Comparison of ENCODE assay signal across 8 mouse cellular contexts in the genomic region with DNA sequence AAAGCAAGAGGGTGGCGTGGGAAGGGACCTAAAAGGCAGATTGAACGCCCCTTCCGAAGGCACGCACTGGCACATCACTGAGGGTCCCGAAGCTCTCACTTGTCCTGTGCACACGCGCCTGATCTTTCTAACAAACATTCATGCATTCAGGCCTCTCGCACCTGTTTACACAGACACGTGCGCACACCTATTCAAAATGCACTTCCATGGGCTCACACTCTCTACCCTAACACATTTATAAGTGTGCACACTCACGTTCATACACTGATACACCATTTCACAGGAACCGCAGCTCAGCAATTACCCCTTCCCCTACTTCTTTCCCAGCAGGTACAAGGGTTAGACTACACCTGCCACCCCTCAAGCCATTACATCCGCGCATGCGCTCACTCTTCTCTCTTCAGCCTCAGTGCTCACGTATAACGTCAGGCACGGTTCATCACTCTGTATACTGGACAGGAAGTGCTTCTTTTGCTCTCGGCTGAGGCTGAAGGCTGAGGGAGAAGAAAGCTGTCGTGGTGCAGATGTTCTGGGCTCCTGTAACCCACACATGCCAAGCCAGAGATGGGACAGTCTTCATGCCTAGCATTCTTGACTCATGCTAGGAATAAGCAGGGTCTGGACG. TPM values are rescaled to one million over a fixed set of nuclear protein-coding genes. Genes with fewer than 3 reads are reported as not detected.
A peak's percentile ranks its signal among the peaks of the same experiment; 100 is the strongest.
DNase-seq lines count a peak whose midpoint lies in the region; ATAC-seq and TF ChIP-seq lines count a peak whose summit lies in the region.

No protein-coding gene starts in this region.

- peaks cover 85% of the 10 kb centered on the region for H3K4me1 ChIP-seq in E14TG2a.4 (replicated peaks; ENCODE audit: low read depth, low read length)
- peaks cover 15% of the 10 kb centered on the region for H3K4me1 ChIP-seq in forebrain, embryonic 11.5 days (replicated peaks; ENCODE audit: control insufficient read depth, insufficient read depth, low read length)
- peaks cover 45% of the 10 kb centered on the region for H3K4me1 ChIP-seq in lung, postnatal 0 days (ENCODE audit: insufficient read depth, low read depth, low read length)

- H3K36me3 ChIP-seq in E14TG2a.4 (ENCODE audit: insufficient read depth, low read length), result peaks cover under 1% of the 10 kb centered on the region; the same call in 1 of the 2 replicates
- H3K36me3 ChIP-seq in forebrain, embryonic 11.5 days (ENCODE audit: control insufficient read depth, insufficient read depth, low read length), result no peaks in the 10 kb centered on the region
- H3K36me3 ChIP-seq in lung, postnatal 0 days (ENCODE audit: insufficient read depth, low read length), result no peaks in the 10 kb centered on the region

- peak overlapping the region; percentile 95 for H3K4me3 ChIP-seq in E14TG2a.4 (replicated peaks; ENCODE audit: low read length)
- peak overlapping the region; percentile 74 for H3K4me3 ChIP-seq in forebrain, embryonic 11.5 days (ENCODE audit: low read depth, low read length)
- peak overlapping the region; percentile 93 for H3K4me3 ChIP-seq in lung, postnatal 0 days (ENCODE audit: low read depth, low read length)

- ATAC-seq in forebrain, embryonic 11.5 days (replicated peaks; ENCODE audit: low FRiP score), result no peak
- no peak for ATAC-seq in lung, postnatal 0 days

- H3K27me3 ChIP-seq in E14TG2a.4 (ENCODE audit: insufficient read depth, low read length), result peaks cover 31% of the 10 kb centered on the region
- peaks cover 11% of the 10 kb centered on the region; the same call in 1 of the 2 replicates for H3K27me3 ChIP-seq in forebrain, embryonic 11.5 days (ENCODE audit: control insufficient read depth, insufficient read depth, low read length)
- no peaks in the 10 kb centered on the region for H3K27me3 ChIP-seq in lung, postnatal 0 days (replicated peaks; ENCODE audit: insufficient read depth, low read length)

- DNase-seq in cerebellum, adult 11-12 months, result peak; percentile 44
- no peak for DNase-seq in cerebellum, postnatal 36 days
- DNase-seq in forebrain, embryonic 11.5 days (ENCODE audit: low spot score), result no peak
- peak; percentile 59 for DNase-seq in kidney, adult 18-20 months
- peak; percentile 56 for DNase-seq in lung, postnatal 0 days (ENCODE audit: low spot score)
- DNase-seq in gastrocnemius, postnatal 4 days (ENCODE audit: low spot score in 2 of 2), result no peak
- DNase-seq in adrenal gland, adult 8-10 months, result no peak

- no peak overlapping the region for H3K27ac ChIP-seq in forebrain, embryonic 11.5 days (ENCODE audit: low read depth, low read length)
- peak overlapping the region; percentile 96 for H3K27ac ChIP-seq in lung, postnatal 0 days (ENCODE audit: low read length)

- no peaks in the 10 kb centered on the region for H3K9me3 ChIP-seq in E14TG2a.4 (ENCODE audit: low read length)
- H3K9me3 ChIP-seq in forebrain, embryonic 11.5 days (ENCODE audit: control insufficient read depth, low read length), result no peaks in the 10 kb centered on the region
- no peaks in the 10 kb centered on the region for H3K9me3 ChIP-seq in lung, postnatal 0 days (ENCODE audit: low read length)

- WGBS in forebrain, embryonic 11.5 days, result 8% methylated on average over 21 of the region's 21 CpGs
- WGBS in lung, postnatal 0 days, result 8% methylated on average over 21 of the region's 21 CpGs

- peak overlapping the region; percentile 99 for H3K4me2 ChIP-seq in forebrain, embryonic 11.5 days (ENCODE audit: low read depth, low read length, severe bottlenecking)
- peak overlapping the region; percentile 73 for H3K4me2 ChIP-seq in lung, postnatal 0 days (replicated peaks; ENCODE audit: low read depth, low read length)

- no peak for TF ChIP-seq CTCF in E14TG2a.4 (conservative IDR thresholded peaks at IDR 0.05; ENCODE audit: low read length)
- no peak for TF ChIP-seq CTCF in lung, postnatal 0 days (IDR thresholded peaks at IDR 0.05)

- H3K9ac ChIP-seq in forebrain, embryonic 11.5 days (ENCODE audit: low read length), result peak overlapping the region; percentile 78; the same call in 1 of the 2 replicates
- no peak overlapping the region for H3K9ac ChIP-seq in lung, postnatal 0 days (replicated peaks; ENCODE audit: low read depth)

- peak; percentile 16; the same call in 1 of the 2 replicates for TF ChIP-seq EP300 in lung, postnatal 0 days (IDR thresholded peaks at IDR 0.05)

RNA-seq across cellular contexts. Expression of a gene that starts 0.6 kb away (rescaled TPM):
- 20.4 and 21.3 TPM in 2 replicates for polyA plus RNA-seq in forebrain, embryonic 11.5 days (2014; fragmentation: Nextera tagmentation; extraction: Ambion mirVana)
- 54.8 and 58.5 TPM in 2 replicates for polyA plus RNA-seq in lung, postnatal 0 days (2015; fragmentation: Nextera tagmentation; extraction: Ambion mirVana)
- 10 to 100 TPM; 45.7 to 57.4 TPM for total RNA-seq in gastrocnemius, postnatal 4 days (2021)
- total RNA-seq in adrenal gland, adult 8-10 months (2022), result 10 to 100 TPM; 24.5 to 40.0 (median 33.1) TPM

RNA-seq across cellular contexts. Expression of a gene that starts 3.6 kb away (rescaled TPM):
- polyA plus RNA-seq in forebrain, embryonic 11.5 days (2014; fragmentation: Nextera tagmentation; extraction: Ambion mirVana), result 27.7 and 28.0 TPM in 2 replicates
- 22.9 and 25.9 TPM in 2 replicates for polyA plus RNA-seq in lung, postnatal 0 days (2015; fragmentation: Nextera tagmentation; extraction: Ambion mirVana)
- total RNA-seq in gastrocnemius, postnatal 4 days (2021), result 10 to 100 TPM; 17.6 to 18.2 TPM
- 10 to 100 TPM; 18.2 to 41.0 (median 33.3) TPM for total RNA-seq in adrenal gland, adult 8-10 months (2022)

RNA-seq across cellular contexts. Expression of a gene that starts 17.5 kb away (rescaled TPM):
- polyA plus RNA-seq in forebrain, embryonic 11.5 days (2014; fragmentation: Nextera tagmentation; extraction: Ambion mirVana), result 86.2 and 92.7 TPM in 2 replicates
- polyA plus RNA-seq in lung, postnatal 0 days (2015; fragmentation: Nextera tagmentation; extraction: Ambion mirVana), result 18.9 and 20.8 TPM in 2 replicates
- total RNA-seq in gastrocnemius, postnatal 4 days (2021), result 10 to 100 TPM in 1 of 2 experiments, 1 to 10 TPM in 1; 10.0 to 12.2 TPM
- 10 to 100 TPM; 12.7 to 21.5 (median 18.0) TPM for total RNA-seq in adrenal gland, adult 8-10 months (2022)

RNA-seq across cellular contexts. Expression of a gene that starts 22.6 kb away (rescaled TPM):
- not detected in 2 replicates for polyA plus RNA-seq in forebrain, embryonic 11.5 days (2014; fragmentation: Nextera tagmentation; extraction: Ambion mirVana)
- polyA plus RNA-seq in lung, postnatal 0 days (2015; fragmentation: Nextera tagmentation; extraction: Ambion mirVana), result 0.05 TPM in 1 of 2 replicates, not detected in the other
- total RNA-seq in gastrocnemius, postnatal 4 days (2021), result under 1 TPM; 0.12 to 0.23 TPM
- under 1 TPM in 3 of 4 experiments, not detected in 1; 0.42 to 0.71 (median 0.62) TPM for total RNA-seq in adrenal gland, adult 8-10 months (2022)

RNA-seq across cellular contexts. Expression of a gene that starts 44.8 kb away (rescaled TPM):
- 41.6 and 44.5 TPM in 2 replicates for polyA plus RNA-seq in forebrain, embryonic 11.5 days (2014; fragmentation: Nextera tagmentation; extraction: Ambion mirVana)
- polyA plus RNA-seq in lung, postnatal 0 days (2015; fragmentation: Nextera tagmentation; extraction: Ambion mirVana), result 33.6 TPM in 2 replicates
- 10 to 100 TPM; 26.1 to 33.5 TPM for total RNA-seq in gastrocnemius, postnatal 4 days (2021)
- total RNA-seq in adrenal gland, adult 8-10 months (2022), result 100 to 1,000 TPM in 2 of 4 experiments, 10 to 100 TPM in 2; 72.8 to 122 (median 105) TPM

Comparison
In these comparisons a context has a peak if more than half of its experiments do, and no peak if none do; other contexts are left out.
1. DNase-seq: peak in cerebellum, adult 11-12 months (single experiment), kidney, adult 18-20 months (single experiment) and lung, postnatal 0 days (single experiment); none in cerebellum, postnatal 36 days (0 of 2), forebrain, embryonic 11.5 days (single experiment), gastrocnemius, postnatal 4 days (0 of 2) and adrenal gland, adult 8-10 months (single experiment).
2. Peak in every context shown above with its lines, with median percentiles within 50 percentile points of each other: H3K4me3 ChIP-seq.